Mouse (Mus musculus) adrenal gland, postnatal 14 days (tissue): ENCODE results near the gene Sh2d1b2. TPM values are rescaled to one million over a fixed set of nuclear protein-coding genes. Genes with fewer than 3 reads are reported as not detected.

ENCODE experiments used
- DNase-seq: peaks from one replicate; pipeline ENCODE4 v3.0.0; 2021; ENCODE audit warnings: mixed read lengths
- total RNA-seq: library from RNA; stranded (reverse); gene quantifications from 2 replicates; pipeline ENCODE4 v1.2.3, GENCODE M21; 2021

Sh2d1b2 gene
- total RNA-seq, 1 experiment from 2014 or later, result not detected

- DNase-seq, result no peak
Observed at GRCm38 (mm10) chr1:170277016-170277415, 44.5 kb downstream of the Sh2d1b2 start, which contains the start of gene Sh2d1b1. Gene Sh2d1b1, plus strand, starts transcription at chr1:170277320.

GRCm38 (mm10) chr1:170282415-170283129, 50.0 kb downstream of the Sh2d1b2 start:
- DNase-seq, result no peak

GRCm38 (mm10) chr1:170292239-170292951, 59.8 kb downstream of the Sh2d1b2 start:
- DNase-seq, result peak; percentile 51

GRCm38 (mm10) chr1:170293257-170293656, 60.7 kb downstream of the Sh2d1b2 start:
- no peak for DNase-seq

GRCm38 (mm10) chr1:170294786-170295570, 62.4 kb downstream of the Sh2d1b2 start:
- DNase-seq, result no peak

- no peak for DNase-seq
Observed at GRCm38 (mm10) chr1:170299496-170299895, 66.9 kb downstream of the Sh2d1b2 start.

- no peak for DNase-seq
Observed at GRCm38 (mm10) chr1:170301686-170302085, 69.1 kb downstream of the Sh2d1b2 start.

GRCm38 (mm10) chr1:170302456-170302855, 69.9 kb downstream of the Sh2d1b2 start:
- DNase-seq, result no peak

GRCm38 (mm10) chr1:170303103-170303502, 70.6 kb downstream of the Sh2d1b2 start:
- peak; percentile 26 for DNase-seq

Other genes with a start within 250 kb of the Sh2d1b2 start
- 18.5 and 22.0 TPM in 2 replicates for gene Ddr2, start 122.0 kb upstream of the Sh2d1b2 start, total RNA-seq
- 53.9 and 67.1 TPM in 2 replicates for gene Uap1, start 57.8 kb upstream of the Sh2d1b2 start, total RNA-seq
- 54.8 and 55.6 TPM in 2 replicates for gene Uhmk1, start 17.4 kb upstream of the Sh2d1b2 start, total RNA-seq
- 0.26 TPM in 1 of 2 replicates, not detected in the other for gene Sh2d1b1, start 44.6 kb downstream of the Sh2d1b2 start, total RNA-seq
- 5.3 and 6.2 TPM in 2 replicates for gene Gm7694, start 73.6 kb downstream of the Sh2d1b2 start, total RNA-seq
- not detected in 2 replicates for gene Spata46, start 76.1 kb downstream of the Sh2d1b2 start, total RNA-seq